Mouse (Mus musculus) liver, adult (tissue): Measurements from ENCODE around the gene Mthfd1l.

ENCODE experiments used
- GATA4 ChIP-seq: IDR thresholded peaks from 2 replicates; pipeline ENCODE4 v1.6.1; 2014; ENCODE audit warnings: mild to moderate bottlenecking, low read length; ENCODE audit not compliant: insufficient replicate concordance

Mthfd1l gene

GRCm38 (mm10) chr10:4201141-4201540 lies 228.2 kb downstream of the Mthfd1l start:
- no peak for TF ChIP-seq GATA4

GRCm38 (mm10) chr10:4209040-4209439 lies 236.1 kb downstream of the Mthfd1l start:
- no peak for TF ChIP-seq GATA4

- no peak for TF ChIP-seq GATA4
Observed at GRCm38 (mm10) chr10:4210313-4211066, 237.6 kb downstream of the Mthfd1l start.

- no peak for TF ChIP-seq GATA4
Observed at GRCm38 (mm10) chr10:4211067-4211447, 238.1 kb downstream of the Mthfd1l start.
